Mouse (Mus musculus) bone marrow macrophage, adult 2 months (primary cell): ENCODE results near the gene Qrich2. TPM values are rescaled to one million over a fixed set of nuclear protein-coding genes. Genes with fewer than 3 reads are reported as not detected.

Experiments
- H3K27ac ChIP-seq: 2 replicates; pipeline ENCODE4 v1.5.1; 2012; ENCODE audit warnings: low read depth, low read length; ENCODE audit not compliant: insufficient read depth
- H3K4me1 ChIP-seq: 2 replicates; pipeline ENCODE4 v1.6.1; 2012; ENCODE audit warnings: low read length; ENCODE audit not compliant: control insufficient read depth, insufficient read depth
- H3K4me3 ChIP-seq: 2 replicates; pipeline ENCODE4 v1.5.1; 2012; ENCODE audit warnings: mild to moderate bottlenecking, low read length, moderate library complexity; ENCODE audit not compliant: insufficient read depth
- CTCF ChIP-seq: IDR thresholded peaks from 2 replicates; pipeline ENCODE4 v1.5.1; 2012; ENCODE audit warnings: low read depth, mild to moderate bottlenecking, low read length, moderate library complexity
- POLR2A ChIP-seq: IDR thresholded peaks from 2 replicates; pipeline ENCODE4 v1.6.1; 2012; ENCODE audit warnings: mild to moderate bottlenecking, low read depth, low read length, borderline replicate concordance
- polyA plus RNA-seq: library from polyadenylated mRNA; stranded (reverse); fragments of >200 nt; gene quantifications from 2 replicates; pipeline ENCODE4 v1.2.4, GENCODE M21; 2012; ENCODE audit not compliant: missing spikeins, insufficient read depth, insufficient read length

Qrich2 gene
- polyA plus RNA-seq, 1 experiment, result not detected

DNA sequence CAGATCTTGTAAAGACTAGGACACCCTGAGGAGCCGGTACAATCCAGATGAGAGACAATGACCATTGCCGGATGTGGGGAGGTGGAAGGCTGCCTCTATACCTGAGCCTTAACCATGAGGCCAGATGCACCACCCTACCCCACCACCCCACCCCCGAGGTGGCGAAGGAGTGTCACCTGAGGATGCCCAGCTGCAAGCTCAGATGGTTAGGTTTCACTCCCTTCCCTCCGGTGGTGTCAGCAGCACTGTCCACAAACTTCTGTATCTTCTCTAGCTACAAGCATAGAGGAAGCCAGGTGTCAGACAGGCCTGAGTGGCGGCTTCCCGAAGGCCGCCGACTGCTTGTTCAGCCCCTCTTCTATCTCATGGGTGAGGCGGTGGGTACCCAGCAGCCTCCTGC is 12.2 kb downstream of the Qrich2 start:
- Histone ChIP-seq H3K4me3 (no peak overlapping the region), H3K27ac (no peak overlapping the region), H3K4me1 (no peaks in the 10 kb centered on the region)
- TF ChIP-seq CTCF (no peak), POLR2A (no peak)

DNA sequence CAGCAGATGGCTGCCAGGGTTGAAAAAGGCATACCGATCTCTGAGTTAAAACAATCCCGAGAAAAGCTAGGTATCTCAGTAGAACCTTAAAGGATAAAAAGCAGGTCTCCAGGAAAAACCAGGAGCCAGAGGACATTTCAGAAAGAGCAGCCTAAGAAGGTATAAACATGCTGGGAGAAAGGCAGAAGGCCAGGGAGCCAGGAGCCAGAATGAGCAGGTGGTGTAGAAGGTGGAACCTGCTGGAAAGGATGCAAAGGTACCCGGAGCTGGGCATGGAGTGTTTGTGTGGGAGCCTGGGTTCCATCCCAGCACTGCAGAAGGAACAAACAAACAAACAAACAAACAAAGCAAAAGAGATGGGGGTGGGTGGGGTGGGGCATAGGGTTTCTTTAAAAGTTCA is 16.7 kb downstream of the Qrich2 start:
- TF ChIP-seq CTCF (no peak), POLR2A (no peak)
- no peak overlapping the region for H3K27ac ChIP-seq
- peaks cover 4% of the 10 kb centered on the region for H3K4me1 ChIP-seq
- H3K4me3 ChIP-seq, result no peak overlapping the region

DNA sequence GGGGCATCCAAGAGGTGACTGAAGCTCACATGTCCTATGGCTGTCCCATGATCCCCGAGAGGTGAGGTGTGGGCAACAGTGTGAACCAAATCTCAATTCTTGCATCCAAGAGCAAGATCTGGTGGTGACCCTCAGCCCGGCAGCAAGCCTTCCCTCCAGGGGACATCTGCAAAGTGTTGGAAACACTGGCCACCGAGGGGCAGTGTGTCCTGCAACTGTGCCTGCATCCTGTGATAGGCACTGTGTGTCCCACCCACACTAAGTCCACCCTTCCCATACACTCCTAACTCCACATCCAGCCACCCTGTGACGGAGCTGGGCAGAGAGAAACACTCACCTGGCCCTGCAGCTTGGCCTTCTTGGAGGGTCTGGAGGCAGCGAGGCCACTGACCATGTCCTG is 18.2 kb downstream of the Qrich2 start:
- Histone ChIP-seq H3K4me1 (peaks cover 4% of the 10 kb centered on the region), H3K27ac (no peak overlapping the region), H3K4me3 (no peak overlapping the region)
- TF ChIP-seq CTCF (no peak), POLR2A (no peak)

DNA sequence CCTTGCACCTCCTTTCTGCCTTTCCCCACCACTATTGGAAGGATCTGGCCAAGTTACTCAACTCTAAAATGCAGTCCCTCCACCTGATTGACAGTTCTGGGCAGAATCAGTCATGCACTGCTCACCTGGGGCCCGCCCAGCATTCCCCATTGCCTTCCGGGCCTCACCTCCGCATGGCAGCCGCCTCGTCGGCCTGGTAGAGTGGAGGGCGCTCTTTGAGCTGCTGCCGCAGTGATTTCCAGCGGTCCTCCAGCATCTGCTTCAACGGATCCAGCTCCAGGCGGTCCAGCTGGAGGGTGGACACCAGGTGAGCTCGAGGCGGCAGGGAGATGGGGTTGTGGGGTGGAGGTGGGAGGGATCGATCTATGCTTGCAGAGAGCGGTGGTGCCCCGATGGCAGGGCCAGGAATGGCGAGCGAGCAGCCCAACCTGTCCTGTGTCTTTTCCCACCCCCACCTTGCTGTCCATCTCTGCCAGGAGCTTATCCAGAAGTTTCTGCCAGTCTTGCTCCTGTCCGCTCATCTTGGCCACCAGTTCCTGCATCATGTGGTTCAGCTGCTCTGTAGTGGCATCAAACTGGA is 19.6 kb downstream of the Qrich2 start:
- Histone ChIP-seq H3K4me3 (no peak overlapping the region), H3K27ac (no peak overlapping the region), H3K4me1 (peaks cover 4% of the 10 kb centered on the region)
- TF ChIP-seq CTCF, result no peak
- TF ChIP-seq POLR2A, result no peak

DNA sequence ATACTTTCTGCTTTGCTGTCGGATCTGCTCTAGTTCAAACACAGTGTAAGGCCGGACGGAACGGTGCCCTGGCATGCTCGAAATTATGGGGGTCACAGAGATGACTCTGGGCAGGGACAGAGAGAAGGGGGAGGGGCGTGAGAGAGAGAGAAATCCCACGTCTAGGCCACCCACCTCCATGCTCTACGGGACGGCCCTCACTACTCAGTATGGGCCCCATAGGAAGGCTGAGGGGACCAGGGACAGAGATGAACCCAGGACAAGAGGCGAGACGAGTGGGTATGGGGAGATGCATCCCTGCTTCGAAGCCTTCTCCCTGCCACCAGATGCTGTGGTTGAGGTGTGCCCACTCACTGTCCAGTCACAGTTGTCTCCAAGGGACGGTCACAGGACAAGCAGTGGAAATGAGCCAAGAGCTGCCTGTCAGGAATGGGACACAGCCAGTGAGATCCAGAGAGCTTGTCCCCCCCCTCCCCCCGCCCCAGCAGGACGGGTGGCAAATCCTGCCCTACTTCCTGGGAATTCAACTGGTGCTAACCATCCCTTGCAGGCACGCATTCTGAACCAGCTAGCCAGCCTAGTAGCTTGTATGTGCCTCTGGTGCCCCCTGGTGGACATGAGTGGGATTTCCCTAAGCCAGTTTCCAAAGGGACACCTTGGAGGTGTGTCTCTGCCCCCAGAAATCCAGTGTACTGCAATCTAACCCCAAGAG is 20.3 kb downstream of the Qrich2 start:
- H3K4me1 ChIP-seq, result peaks cover 4% of the 10 kb centered on the region
- no peak overlapping the region for H3K4me3 ChIP-seq
- TF ChIP-seq POLR2A, result no peak
- TF ChIP-seq CTCF, result peak; percentile 92
- no peak overlapping the region for H3K27ac ChIP-seq

DNA sequence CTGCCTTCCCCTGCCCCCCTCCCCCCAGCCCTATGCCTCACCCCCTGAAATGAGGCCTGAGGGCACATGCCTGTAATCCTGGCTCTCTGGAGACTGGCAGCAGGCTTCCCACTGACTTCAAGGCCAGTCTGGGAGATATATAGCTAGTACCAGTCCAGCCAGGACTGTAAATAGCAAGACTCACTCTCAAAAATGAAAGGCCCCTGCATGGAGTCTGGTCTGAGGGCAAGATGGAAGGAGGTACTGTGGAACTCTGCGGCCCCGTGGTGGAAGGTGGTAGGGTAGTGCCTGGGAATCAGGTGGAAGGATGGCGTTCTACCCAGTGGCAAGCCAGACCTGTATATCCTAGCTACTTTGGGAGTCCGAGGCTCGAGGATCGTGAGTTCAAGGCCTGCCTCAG is 22.1 kb downstream of the Qrich2 start:
- H3K27ac ChIP-seq, result no peak overlapping the region
- H3K4me3 ChIP-seq, result no peak overlapping the region
- no peak for TF ChIP-seq POLR2A
- no peak for TF ChIP-seq CTCF
- H3K4me1 ChIP-seq, result peaks cover 4% of the 10 kb centered on the region

DNA sequence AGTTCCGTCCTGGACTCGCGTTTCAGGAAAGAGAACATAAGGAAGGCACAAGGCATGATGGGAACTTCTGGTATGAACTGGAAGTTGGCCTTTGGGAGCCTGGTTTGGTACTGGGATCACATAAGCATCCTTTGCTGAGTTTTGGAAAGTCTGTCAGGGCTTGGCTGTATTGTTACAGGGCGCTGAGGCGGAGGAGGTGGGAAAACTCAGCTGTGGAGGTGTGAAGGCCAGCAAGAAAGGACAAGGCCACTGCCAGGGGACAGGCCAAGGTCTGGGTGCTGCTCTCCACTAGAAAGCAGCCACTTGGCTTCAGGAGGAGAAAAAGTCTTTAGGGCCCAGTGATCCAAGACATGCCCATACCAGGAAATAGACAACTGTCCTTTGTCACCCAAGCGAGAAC is 22.7 kb downstream of the Qrich2 start:
- Histone ChIP-seq H3K4me3 (no peak overlapping the region), H3K27ac (no peak overlapping the region), H3K4me1 (peaks cover 4% of the 10 kb centered on the region)
- TF ChIP-seq POLR2A (no peak), CTCF (no peak)

DNA sequence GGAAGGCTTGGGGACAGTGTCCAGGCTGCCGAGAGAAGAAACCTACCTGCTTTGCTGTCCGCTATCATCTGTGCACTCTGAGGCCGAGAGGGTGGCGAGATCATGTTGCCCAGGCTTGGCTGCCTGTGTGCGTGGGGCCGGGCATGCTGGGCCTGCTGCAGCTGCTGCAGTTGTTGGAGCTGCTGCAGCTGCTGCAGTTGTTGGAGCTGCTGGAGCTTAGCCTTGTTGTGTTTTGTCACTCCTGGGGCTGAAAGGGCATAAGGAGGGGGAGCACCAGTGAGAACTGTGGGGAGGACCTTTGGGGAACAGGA is 23.2 kb downstream of the Qrich2 start:
- H3K4me3 ChIP-seq, result no peak overlapping the region
- H3K4me1 ChIP-seq, result peaks cover 4% of the 10 kb centered on the region
- H3K27ac ChIP-seq, result no peak overlapping the region
- no peak for TF ChIP-seq CTCF
- no peak for TF ChIP-seq POLR2A

DNA sequence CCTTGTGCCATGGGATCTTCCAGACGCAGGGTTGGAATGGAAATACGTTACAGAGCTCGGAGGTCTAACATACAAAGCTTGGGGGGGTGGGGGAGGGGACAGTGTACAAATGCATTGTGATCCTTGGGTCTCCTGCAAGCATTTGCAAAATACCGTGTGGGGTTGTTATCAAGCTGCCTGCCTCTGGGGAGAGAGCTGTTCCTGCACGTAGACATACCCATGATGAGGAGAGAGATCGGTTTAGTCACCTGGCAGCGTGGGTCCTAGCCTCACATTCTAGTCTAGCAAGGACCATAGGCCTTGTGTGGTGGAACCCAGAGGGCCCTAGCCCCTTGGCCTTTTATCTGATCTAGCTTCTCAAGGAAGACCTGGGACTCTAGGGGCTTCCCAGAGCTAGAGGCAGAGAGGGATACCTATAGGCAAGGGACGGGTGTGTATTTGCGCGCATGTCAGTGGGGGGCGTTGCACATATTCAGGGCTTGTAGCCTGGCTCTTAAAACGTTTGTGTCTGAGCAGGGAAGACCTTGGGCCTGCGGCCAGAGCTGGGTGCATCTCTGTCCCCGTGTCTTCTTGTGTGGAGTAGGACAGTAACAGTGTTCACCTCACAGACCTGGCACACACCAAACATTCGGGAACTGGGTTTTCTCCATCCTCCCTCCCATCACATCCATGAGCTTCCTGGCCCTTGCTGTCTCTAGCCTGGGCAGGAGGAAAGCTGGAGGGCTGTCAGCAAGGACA is 23.7 kb downstream of the Qrich2 start:
- no peak for TF ChIP-seq CTCF
- no peak for TF ChIP-seq POLR2A
- Histone ChIP-seq H3K27ac (no peak overlapping the region), H3K4me3 (no peak overlapping the region), H3K4me1 (peaks cover 10% of the 10 kb centered on the region)

DNA sequence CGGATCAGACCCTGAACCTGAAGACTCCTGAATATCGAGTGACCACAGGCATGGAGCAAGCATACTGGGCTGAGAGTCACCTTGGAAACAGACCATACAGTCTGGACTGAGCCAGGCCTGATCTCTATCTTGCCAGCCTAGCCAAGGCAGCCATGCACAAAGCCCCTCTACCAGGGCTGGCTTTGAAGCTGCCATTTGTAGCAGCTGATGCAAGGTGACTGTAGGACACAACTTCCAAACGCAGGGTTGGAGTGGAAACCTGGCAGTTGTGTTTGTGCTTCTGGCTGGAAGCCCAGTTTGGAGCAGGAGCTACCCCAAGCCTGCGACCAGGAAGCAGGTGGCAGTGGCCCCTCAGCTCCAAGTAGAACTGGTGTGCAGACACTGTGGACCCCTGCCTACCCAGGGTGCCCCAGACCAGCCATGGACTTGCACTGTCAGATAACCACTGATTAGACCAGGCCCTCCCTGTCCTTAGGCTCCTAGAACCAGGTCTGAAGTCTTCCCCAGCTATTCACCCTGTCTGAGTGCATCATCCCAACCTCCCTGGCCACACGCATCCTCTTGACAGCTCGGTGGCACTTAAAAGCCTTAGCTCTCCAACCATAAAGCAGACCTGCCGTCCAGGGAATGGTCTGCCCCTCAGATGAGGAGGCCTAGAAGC is 25.5 kb downstream of the Qrich2 start:
- no peak for TF ChIP-seq CTCF
- no peak for TF ChIP-seq POLR2A
- Histone ChIP-seq H3K4me1 (peaks cover 18% of the 10 kb centered on the region), H3K4me3 (no peak overlapping the region), H3K27ac (no peak overlapping the region)
